Mouse (Mus musculus) midbrain, embryonic 10.5 days (tissue): ENCODE results near the gene Myl4. TPM values are rescaled to one million over a fixed set of nuclear protein-coding genes. Genes with fewer than 3 reads are reported as not detected.

Experiments used
- DNase-seq: peaks from one replicate; pipeline ENCODE4 v3.0.0-alpha.2; 2017; ENCODE audit warnings: low spot score
- H3K27ac ChIP-seq: fragments of 300-500 bp; sonication (generic); replicated peaks from 2 replicates; pipeline ENCODE4 v1.5.1; 2016; ENCODE audit warnings: mild to moderate bottlenecking
- H3K27me3 ChIP-seq: fragments of 300-500 bp; sonication (generic); 2 replicates; pipeline ENCODE4 v1.6.1; 2016; ENCODE audit warnings: low read depth, mild to moderate bottlenecking; ENCODE audit not compliant: poor library complexity, severe bottlenecking
- H3K36me3 ChIP-seq: fragments of 300-500 bp; sonication (generic); 2 replicates; pipeline ENCODE4 v1.6.1; 2016; ENCODE audit warnings: mild to moderate bottlenecking, moderate library complexity
- H3K4me1 ChIP-seq: fragments of 300-500 bp; sonication (generic); 2 replicates; pipeline ENCODE4 v1.6.1; 2016
- H3K4me3 ChIP-seq: fragments of 300-500 bp; sonication (generic); 2 replicates; pipeline ENCODE4 v1.5.1; 2016; ENCODE audit warnings: mild to moderate bottlenecking, moderate library complexity
- H3K9me3 ChIP-seq: fragments of 300-500 bp; sonication (generic); replicated peaks from 2 replicates; pipeline ENCODE4 v1.6.1; 2016; ENCODE audit warnings: mild to moderate bottlenecking
- WGBS: fragments of 180-500 bp; shearing (Covaris S2); methylation state at CpG from one replicate; pipeline ENCODE4 v1.1.7; 2016; 5-methylcytosine and 5-hydroxymethylcytosine counted together
- polyA plus RNA-seq: library from polyadenylated mRNA; unstranded; fragments of >200 nt; fragmentation: Nextera tagmentation; extraction: Ambion mirVana; gene quantifications from 2 replicates; pipeline ENCODE4 v1.2.1, GENCODE M21; 2016

Myl4 gene
- polyA plus RNA-seq, 1 experiment from 2014 or later, result 0.94 TPM

GRCm38 (mm10) chr11:104630185-104630835, 79.8 kb downstream of the Myl4 start:
- Histone ChIP-seq H3K4me3 (no peak overlapping the region), H3K4me1 (peaks cover 27% of the 10 kb centered on the region), H3K27me3 (no peaks in the 10 kb centered on the region), H3K36me3 (no peaks in the 10 kb centered on the region), H3K9me3 (no peaks in the 10 kb centered on the region), H3K27ac (no peak overlapping the region)
- WGBS, result 85% methylated on average over 7 of the region's 7 CpGs
- DNase-seq, result no peak

- 61% methylated on average over 1 of the region's 1 CpGs for WGBS
- no peak overlapping the region for H3K27ac ChIP-seq
Measured at GRCm38 (mm10) chr11:104631306-104631705, 80.8 kb downstream of the Myl4 start.

GRCm38 (mm10) chr11:104637010-104637409, 86.5 kb downstream of the Myl4 start:
- H3K27ac ChIP-seq, result no peak overlapping the region
- H3K4me1 ChIP-seq, result peaks cover 7% of the 10 kb centered on the region
- no peaks in the 10 kb centered on the region for H3K36me3 ChIP-seq
- no peak for DNase-seq
- H3K9me3 ChIP-seq, result no peaks in the 10 kb centered on the region
- no peaks in the 10 kb centered on the region for H3K27me3 ChIP-seq
- 94% methylated on average over 14 of the region's 14 CpGs for WGBS
- no peak overlapping the region for H3K4me3 ChIP-seq

More at GRCm38 (mm10) chr11:104631306-104631705, 80.8 kb downstream of the Myl4 start:
- Histone ChIP-seq H3K4me1 (peaks cover 17% of the 10 kb centered on the region), H3K4me3 (no peak overlapping the region), H3K27me3 (no peaks in the 10 kb centered on the region), H3K9me3 (no peaks in the 10 kb centered on the region), H3K36me3 (no peaks in the 10 kb centered on the region)
- no peak for DNase-seq

- Histone ChIP-seq H3K4me1 (0 out of 2 replicates have a peak, but pooled peaks cover 3% of the 10 kb centered on the region), H3K27me3 (no peaks in the 10 kb centered on the region), H3K36me3 (no peaks in the 10 kb centered on the region), H3K27ac (no peak overlapping the region), H3K9me3 (no peaks in the 10 kb centered on the region), H3K4me3 (no peak overlapping the region)
- no peak for DNase-seq
- 66% methylated on average over 5 of the region's 5 CpGs for WGBS
Measured at GRCm38 (mm10) chr11:104638006-104638405, 87.5 kb downstream of the Myl4 start.

GRCm38 (mm10) chr11:104638906-104639305, 88.4 kb downstream of the Myl4 start:
- 87% methylated on average over 2 of the region's 2 CpGs for WGBS
- H3K27ac ChIP-seq, result no peak overlapping the region
- no peaks in the 10 kb centered on the region for H3K36me3 ChIP-seq
- no peak overlapping the region for H3K4me3 ChIP-seq
- DNase-seq, result no peak
- peaks cover 6% of the 10 kb centered on the region for H3K4me1 ChIP-seq
- no peaks in the 10 kb centered on the region for H3K27me3 ChIP-seq
- no peaks in the 10 kb centered on the region for H3K9me3 ChIP-seq

- Histone ChIP-seq H3K9me3 (no peaks in the 10 kb centered on the region), H3K4me1 (peaks cover 6% of the 10 kb centered on the region), H3K27ac (no peak overlapping the region), H3K36me3 (no peaks in the 10 kb centered on the region), H3K27me3 (no peaks in the 10 kb centered on the region), H3K4me3 (no peak overlapping the region)
- WGBS, result 92% methylated on average over 9 of the region's 9 CpGs
- DNase-seq, result no peak
Measured at GRCm38 (mm10) chr11:104639634-104640033, 89.2 kb downstream of the Myl4 start.

- Histone ChIP-seq H3K36me3 (no peaks in the 10 kb centered on the region), H3K4me3 (no peak overlapping the region), H3K27me3 (no peaks in the 10 kb centered on the region), H3K9me3 (no peaks in the 10 kb centered on the region), H3K27ac (no peak overlapping the region), H3K4me1 (peaks cover 6% of the 10 kb centered on the region)
- DNase-seq, result no peak
- 84% methylated on average over 10 of the region's 10 CpGs for WGBS
Measured at GRCm38 (mm10) chr11:104640894-104641293, 90.4 kb downstream of the Myl4 start.

GRCm38 (mm10) chr11:104643236-104643635, 92.8 kb downstream of the Myl4 start:
- Histone ChIP-seq H3K9me3 (no peaks in the 10 kb centered on the region), H3K36me3 (no peaks in the 10 kb centered on the region), H3K4me3 (no peak overlapping the region), H3K27me3 (no peaks in the 10 kb centered on the region), H3K27ac (no peak overlapping the region; the same call in 1 of the 2 replicates), H3K4me1 (peaks cover 4% of the 10 kb centered on the region)
- 87% methylated on average over 4 of the region's 4 CpGs for WGBS
- no peak for DNase-seq

Other genes with a start within 250 kb of the Myl4 start
- 24.5 and 27.9 TPM in 2 replicates for gene Kansl1, start 81.8 kb upstream of the Myl4 start, polyA plus RNA-seq
- 47.3 and 53.5 TPM in 2 replicates for gene Cdc27, start within 50 bp of the Myl4 start, polyA plus RNA-seq
- 3.7 and 4.7 TPM in 2 replicates for gene Itgb3, start 57.3 kb downstream of the Myl4 start, polyA plus RNA-seq
- gene Gm11639, start 135.0 kb downstream of the Myl4 start, polyA plus RNA-seq, result not detected in 2 replicates